Mouse (Mus musculus) left cerebral cortex, adult 8-10 months (tissue): Measurements from ENCODE around the gene Olfr971. TPM values are rescaled to one million over a fixed set of nuclear protein-coding genes. Genes with fewer than 3 reads are reported as not detected.
"Not testable (repeated sequence)": the region's sequence is repeated elsewhere in the genome, so short reads cannot be mapped to it uniquely, and the experiment has no call there.

Experiments used
- DNase-seq, 2 experiments: peaks; one replicate each; pipeline ENCODE4 v3.0.0; 2022; ENCODE audit warnings: low spot score in 2 of 2
- total RNA-seq, 4 experiments: library from RNA; stranded (reverse); gene quantifications; 2 replicates each; pipeline ENCODE4 v1.2.4; 2022

Olfr971 gene
- total RNA-seq = not detected

DNA sequence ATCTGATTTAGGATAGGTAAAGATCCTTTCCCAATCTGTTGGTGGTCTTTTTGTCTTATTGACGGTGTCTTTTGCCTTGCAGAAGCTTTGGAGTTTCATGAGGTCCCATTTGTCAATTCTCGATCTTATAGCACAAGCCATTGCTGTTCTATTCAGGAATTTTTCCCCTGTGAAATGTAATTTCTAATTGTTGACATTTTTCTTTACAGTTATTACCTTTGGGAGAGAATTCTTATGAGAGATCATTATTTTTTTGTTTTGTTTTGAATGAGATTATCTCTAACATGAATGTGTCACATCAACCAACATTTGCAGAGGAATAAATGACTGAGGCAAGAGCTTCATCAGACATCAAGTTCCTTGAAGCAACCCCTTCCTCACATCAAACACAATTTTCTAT lies at the start of gene Olfr971:
TSS of gene Olfr971 (plus strand) at position 301 of the 400 bp plus-strand sequence.
- not testable (repeated sequence) for DNase-seq

DNA sequence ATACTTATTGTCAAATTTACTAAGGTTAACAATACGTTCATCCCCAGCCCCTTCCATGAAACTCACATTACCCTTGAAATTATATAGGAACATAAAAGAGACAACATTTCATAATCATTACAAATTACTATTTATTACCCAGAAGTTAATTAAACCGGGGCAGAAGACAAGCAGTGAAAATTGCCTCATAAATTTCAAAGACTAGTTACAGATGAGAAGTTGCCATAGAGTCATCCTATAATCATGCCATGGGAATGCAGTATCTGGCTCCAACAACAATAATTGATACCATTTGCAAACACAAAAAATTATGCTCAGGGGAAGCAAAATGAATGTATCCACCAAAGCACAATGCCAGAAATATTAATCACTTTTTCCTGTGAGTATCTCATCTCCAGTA lies 46.1 kb upstream of the Olfr971 start, which contains the start of gene Olfr969:
TSS of gene Olfr969 (plus strand) at position 388 of the 400 bp plus-strand sequence.
- no peak for DNase-seq

DNA sequence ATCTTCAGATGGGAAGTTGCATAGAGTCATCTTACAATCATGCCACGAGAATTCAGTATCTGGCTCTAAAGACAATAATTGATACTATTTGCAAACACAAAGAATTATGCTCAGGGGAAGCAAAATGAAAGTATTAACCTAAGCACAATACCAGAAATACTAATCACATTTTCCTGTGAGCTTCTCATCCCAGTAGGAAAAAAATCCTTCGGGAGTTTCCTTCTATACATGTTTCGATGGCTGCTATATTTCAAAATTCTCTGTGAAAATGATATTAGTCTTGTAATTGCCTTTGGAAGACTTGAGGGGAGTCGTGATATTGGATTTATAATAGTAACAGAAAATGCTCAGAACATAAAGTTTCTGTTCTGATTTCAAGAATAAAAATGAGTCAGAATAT lies 28.1 kb upstream of the Olfr971 start, which contains the start of gene Olfr970:
TSS of gene Olfr970 (plus strand) at position 301 of the 400 bp plus-strand sequence.
- DNase-seq = no peak

DNA sequence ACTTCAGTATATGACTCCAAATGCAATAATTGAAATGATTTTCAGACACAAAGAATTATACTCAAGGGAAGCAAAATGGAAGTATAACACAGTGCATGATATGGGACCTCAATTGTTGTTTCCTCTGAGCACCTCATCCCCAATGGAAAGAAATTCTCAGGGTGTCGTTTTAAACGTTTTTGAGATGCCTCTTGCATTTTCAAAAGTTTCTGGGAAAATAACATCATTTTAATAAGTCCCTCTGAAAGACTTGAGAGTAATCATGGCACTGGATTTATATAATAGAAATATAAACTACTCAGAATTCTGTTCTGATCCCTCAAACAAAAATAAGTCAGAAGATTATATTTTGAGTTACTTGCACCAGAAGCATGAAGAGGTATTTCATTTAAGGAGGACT lies 29.4 kb downstream of the Olfr971 start, which contains the start of gene Olfr972:
TSS of gene Olfr972 (plus strand) at position 301 of the 400 bp plus-strand sequence.
- DNase-seq = no peak

DNA sequence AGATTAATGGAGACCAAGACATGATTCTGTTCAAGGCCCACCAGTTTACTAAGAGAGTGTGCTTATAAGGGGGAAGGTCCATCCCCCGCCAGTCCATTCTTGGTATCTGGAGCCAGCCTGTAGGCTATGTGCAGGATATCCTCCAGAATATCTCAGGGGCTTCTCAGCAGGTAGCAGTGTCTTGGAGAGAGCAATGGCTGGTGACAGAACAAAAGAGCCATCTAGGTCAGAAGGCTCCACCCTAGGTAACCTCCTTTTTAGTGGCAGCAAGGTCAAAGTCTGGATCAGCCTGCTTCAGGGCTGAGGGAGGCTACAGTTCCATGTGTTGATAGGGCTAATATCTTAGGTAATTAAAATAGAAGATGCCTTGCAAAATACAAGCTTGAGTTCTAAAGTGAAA lies 35.3 kb downstream of the Olfr971 start:
- not testable (repeated sequence) for DNase-seq

DNA sequence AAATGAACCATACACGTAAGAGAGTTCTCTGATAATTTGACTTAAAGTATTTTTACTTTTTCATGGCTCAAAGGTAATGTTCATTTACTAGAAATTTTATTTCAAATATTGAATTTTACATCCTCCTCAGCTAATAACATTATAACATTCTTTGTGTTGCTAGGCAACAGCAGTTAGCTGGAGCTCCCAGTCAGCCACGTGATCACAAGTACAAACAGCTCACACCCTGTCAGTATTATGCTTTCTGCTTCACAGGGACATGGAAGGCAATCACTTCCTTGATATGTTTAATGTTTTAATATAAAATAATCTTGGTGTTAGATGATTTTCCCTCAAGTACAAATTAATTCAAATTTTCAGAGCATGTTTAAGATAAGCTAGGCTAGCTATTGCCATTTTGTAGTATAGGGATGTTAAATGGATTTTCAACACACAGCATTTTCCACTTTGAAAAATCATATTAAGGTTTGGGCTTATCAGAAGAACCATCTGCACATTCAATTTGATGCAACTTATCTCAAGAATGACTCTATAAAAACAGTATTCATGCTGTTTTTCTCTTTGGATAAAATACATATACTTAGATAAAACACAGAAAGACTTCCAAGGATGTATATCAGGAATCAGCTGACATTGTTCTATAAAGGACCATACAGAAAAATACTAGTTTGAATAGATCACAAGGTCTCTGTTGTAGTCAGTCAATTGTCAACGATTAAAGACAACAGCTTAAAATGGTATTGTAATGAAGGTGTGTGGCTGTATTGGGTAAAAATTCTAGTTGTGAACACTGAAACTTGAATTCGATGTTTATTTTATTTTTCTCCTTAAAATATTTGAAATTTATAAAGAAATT lies 41.1 kb downstream of the Olfr971 start:
- not testable (repeated sequence) for DNase-seq

Other genes starting within 250 kb of the Olfr971 start
- gene AW551984, start 232.5 kb upstream of the Olfr971 start, total RNA-seq = 1 to 10 TPM; 2.6 to 9.4 (median 6.5) TPM
- gene Olfr148, start 226.2 kb upstream of the Olfr971 start, total RNA-seq = not detected
- gene Olfr960, start 215.5 kb upstream of the Olfr971 start, total RNA-seq = not detected
- not detected for gene Olfr961, start 191.8 kb upstream of the Olfr971 start, total RNA-seq
- gene Olfr963, start 169.7 kb upstream of the Olfr971 start, total RNA-seq = not detected
- not detected for gene Olfr149, start 129.8 kb upstream of the Olfr971 start, total RNA-seq
- gene Olfr965, start 125.5 kb upstream of the Olfr971 start, total RNA-seq = not detected
- not detected for gene Olfr150, start 105.9 kb upstream of the Olfr971 start, total RNA-seq
- gene Olfr967, start 90.6 kb upstream of the Olfr971 start, total RNA-seq = under 1 TPM in 1 of 4 experiments, not detected in 3; 0.30 TPM
- gene Olfr968, start 53.6 kb upstream of the Olfr971 start, total RNA-seq = not detected
- not detected for gene Olfr969, start 45.9 kb upstream of the Olfr971 start, total RNA-seq
- gene Olfr970, start 28.0 kb upstream of the Olfr971 start, total RNA-seq = not detected
- gene Olfr972, start 29.5 kb downstream of the Olfr971 start, total RNA-seq = not detected
- gene Olfr229, start 70.5 kb downstream of the Olfr971 start, total RNA-seq = not detected
- not detected for gene Olfr974, start 100.6 kb downstream of the Olfr971 start, total RNA-seq
- gene Olfr975, start 115.2 kb downstream of the Olfr971 start, total RNA-seq = not detected
- not detected for gene Olfr976, start 124.3 kb downstream of the Olfr971 start, total RNA-seq
- not detected for gene Olfr978, start 155.2 kb downstream of the Olfr971 start, total RNA-seq
- gene Olfr979, start 166.6 kb downstream of the Olfr971 start, total RNA-seq = not detected
- not detected for gene Olfr980, start 172.7 kb downstream of the Olfr971 start, total RNA-seq
- gene Olfr981, start 184.6 kb downstream of the Olfr971 start, total RNA-seq = not detected
- gene Olfr982, start 237.0 kb downstream of the Olfr971 start, total RNA-seq = not detected